Mouse (Mus musculus) cortical plate, adult 2 months (tissue): ENCODE results near the gene Mcf2.

Source experiments
- CTCF ChIP-seq: fragments of 200-500 bp; IDR thresholded peaks from 2 replicates; pipeline ENCODE4 v1.5.1; 2011; ENCODE audit warnings: mild to moderate bottlenecking, control low read depth, low read length; ENCODE audit not compliant: insufficient read depth; ENCODE audit errors: extremely low read depth
- POLR2A ChIP-seq: fragments of 200-500 bp; IDR thresholded peaks from 2 replicates; pipeline ENCODE4 v1.6.1; 2011; ENCODE audit warnings: mild to moderate bottlenecking, low read length, control low read depth; ENCODE audit not compliant: insufficient read depth; ENCODE audit errors: extremely low read depth

- TF ChIP-seq POLR2A, result no peak
- no peak for TF ChIP-seq CTCF
These were observed 9.4 kb downstream of the Mcf2 start for GRCm38 (mm10) chrX:60169511-60169910.
